Mouse (Mus musculus): ENCODE results near the gene Col9a2. TPM values are rescaled to one million over a fixed set of nuclear protein-coding genes. Genes with fewer than 3 reads are reported as not detected.

Col9a2 gene
- polyA plus RNA-seq (2015; fragmentation: Nextera tagmentation; extraction: Ambion mirVana), result 22.7 and 27.8 TPM in 2 replicates

GRCm38 (mm10) chr4:121039331-121040115, at the start of gene Col9a2:
Col9a2 (plus strand) TSS chr4:121039385.
- 3% methylated on average over 45 of the region's 46 CpGs for whole genome bisulfite sequencing
- H3K9me3 ChIP-seq, result no peaks in the 10 kb centered on the region

GRCm38 (mm10) chr4:120992284-120992683, 46.9 kb upstream of the Col9a2 start:
- Histone ChIP-seq H3K36me3 (no peaks in the 10 kb centered on the region), H3K9ac (no peak overlapping the region), H3K4me2 (no peak overlapping the region), H3K4me3 (no peak overlapping the region), H3K27ac (replicated peaks) (no peak overlapping the region), H3K9me3 (no peaks in the 10 kb centered on the region), H3K4me1 (replicated peaks) (no peaks in the 10 kb centered on the region; the same call in 1 of the 2 replicates), H3K27me3 (no peaks in the 10 kb centered on the region)
- WGBS, result 74% methylated on average over 2 of the region's 2 CpGs
- no peak for ATAC-seq (ENCODE audit: low FRiP score, low read depth)

More at GRCm38 (mm10) chr4:121039331-121040115, at the start of gene Col9a2:
- no peaks in the 10 kb centered on the region for H3K36me3 ChIP-seq
- H3K27ac ChIP-seq (replicated peaks), result peak within 1 kb of the TSS; percentile 35; the same call in 1 of the 2 replicates
- peak within 1 kb of the TSS; percentile 41 for H3K9ac ChIP-seq
- H3K4me1 ChIP-seq (replicated peaks), result peaks cover 23% of the 10 kb centered on the region
- peak within 1 kb of the TSS; percentile 42 for H3K4me3 ChIP-seq
- peaks cover 4% of the 10 kb centered on the region; the same call in 1 of the 2 replicates for H3K27me3 ChIP-seq
- peak; percentile 43; the same call in 1 of the 2 replicates for ATAC-seq (ENCODE audit: low FRiP score, low read depth)
- H3K4me2 ChIP-seq, result peak within 1 kb of the TSS; percentile 74

GRCm38 (mm10) chr4:120993025-120993424, 46.2 kb upstream of the Col9a2 start:
- WGBS, result 95% methylated on average over 1 of the region's 1 CpGs
- no peaks in the 10 kb centered on the region; the same call in 1 of the 2 replicates for H3K4me1 ChIP-seq (replicated peaks)
- H3K4me2 ChIP-seq, result no peak overlapping the region
- no peak for ATAC-seq (ENCODE audit: low FRiP score, low read depth)
- H3K27me3 ChIP-seq, result no peaks in the 10 kb centered on the region
- H3K36me3 ChIP-seq, result no peaks in the 10 kb centered on the region
- H3K9ac ChIP-seq, result no peak overlapping the region
- no peak overlapping the region for H3K27ac ChIP-seq (replicated peaks)
- no peaks in the 10 kb centered on the region for H3K9me3 ChIP-seq
- no peak overlapping the region for H3K4me3 ChIP-seq

GRCm38 (mm10) chr4:120995911-120996310, 43.3 kb upstream of the Col9a2 start:
- H3K27me3 ChIP-seq, result no peaks in the 10 kb centered on the region
- no peaks in the 10 kb centered on the region; the same call in 1 of the 2 replicates for H3K36me3 ChIP-seq
- no peak overlapping the region for H3K27ac ChIP-seq (replicated peaks)
- H3K4me1 ChIP-seq (replicated peaks), result peaks cover 4% of the 10 kb centered on the region; the same call in 1 of the 2 replicates
- H3K4me3 ChIP-seq, result no peak overlapping the region
- H3K4me2 ChIP-seq, result no peak overlapping the region
- WGBS, result 90% methylated on average over 1 of the region's 1 CpGs
- H3K9me3 ChIP-seq, result no peaks in the 10 kb centered on the region
- ATAC-seq (ENCODE audit: low FRiP score, low read depth), result no peak
- no peak overlapping the region for H3K9ac ChIP-seq

- Histone ChIP-seq H3K4me2 (no peak overlapping the region), H3K27me3 (no peaks in the 10 kb centered on the region), H3K4me3 (no peak overlapping the region), H3K36me3 (no peaks in the 10 kb centered on the region; the same call in 1 of the 2 replicates), H3K9me3 (no peaks in the 10 kb centered on the region), H3K9ac (no peak overlapping the region), H3K27ac (replicated peaks) (no peak overlapping the region), H3K4me1 (replicated peaks) (peaks cover 38% of the 10 kb centered on the region)
- WGBS, result 90% methylated on average over 2 of the region's 2 CpGs
- no peak for ATAC-seq (ENCODE audit: low FRiP score, low read depth)
These were observed 38.1 kb upstream of the Col9a2 start for GRCm38 (mm10) chr4:121001042-121001441.

GRCm38 (mm10) chr4:121001659-121002058, 37.5 kb upstream of the Col9a2 start:
- Histone ChIP-seq H3K4me1 (replicated peaks) (peaks cover 38% of the 10 kb centered on the region), H3K9me3 (no peaks in the 10 kb centered on the region), H3K36me3 (no peaks in the 10 kb centered on the region; the same call in 1 of the 2 replicates), H3K9ac (no peak overlapping the region), H3K4me3 (no peak overlapping the region), H3K27ac (replicated peaks) (peak overlapping the region; percentile 81), H3K27me3 (no peaks in the 10 kb centered on the region), H3K4me2 (no peak overlapping the region)
- WGBS, result 82% methylated on average over 1 of the region's 1 CpGs
- ATAC-seq (ENCODE audit: low FRiP score, low read depth), result no peak

GRCm38 (mm10) chr4:121002400-121003171, 36.6 kb upstream of the Col9a2 start:
- Histone ChIP-seq H3K36me3 (no peaks in the 10 kb centered on the region; the same call in 1 of the 2 replicates), H3K27me3 (no peaks in the 10 kb centered on the region), H3K9me3 (no peaks in the 10 kb centered on the region), H3K9ac (0 out of 2 replicates have a peak overlapping the region, but pooled peaks have one; percentile 7), H3K4me2 (peak overlapping the region; percentile 34), H3K27ac (replicated peaks) (peak overlapping the region; percentile 81), H3K4me1 (replicated peaks) (peaks cover 38% of the 10 kb centered on the region), H3K4me3 (no peak overlapping the region)
- WGBS, result 7% methylated on average over 8 of the region's 8 CpGs
- peak; percentile 69 for ATAC-seq (ENCODE audit: low FRiP score, low read depth)

GRCm38 (mm10) chr4:121003611-121004091, 35.5 kb upstream of the Col9a2 start:
- 10% methylated on average over 3 of the region's 3 CpGs for WGBS
- ATAC-seq (ENCODE audit: low FRiP score, low read depth), result peak; percentile 80
- Histone ChIP-seq H3K36me3 (no peaks in the 10 kb centered on the region; the same call in 1 of the 2 replicates), H3K27me3 (no peaks in the 10 kb centered on the region), H3K4me2 (peak overlapping the region; percentile 30), H3K9ac (no peak overlapping the region), H3K9me3 (no peaks in the 10 kb centered on the region), H3K4me1 (replicated peaks) (peaks cover 38% of the 10 kb centered on the region), H3K4me3 (no peak overlapping the region), H3K27ac (replicated peaks) (peak overlapping the region; percentile 82)

- Histone ChIP-seq H3K27me3 (no peaks in the 10 kb centered on the region), H3K4me3 (no peak overlapping the region), H3K4me2 (no peak overlapping the region), H3K9me3 (no peaks in the 10 kb centered on the region), H3K4me1 (replicated peaks) (peaks cover 41% of the 10 kb centered on the region), H3K36me3 (no peaks in the 10 kb centered on the region; the same call in 1 of the 2 replicates), H3K9ac (no peak overlapping the region), H3K27ac (replicated peaks) (no peak overlapping the region)
- ATAC-seq (ENCODE audit: low FRiP score, low read depth), result no peak
- 86% methylated on average over 4 of the region's 4 CpGs for WGBS
These were observed 34.5 kb upstream of the Col9a2 start for GRCm38 (mm10) chr4:121004679-121005078.

- H3K27me3 ChIP-seq, result no peaks in the 10 kb centered on the region
- H3K36me3 ChIP-seq, result no peaks in the 10 kb centered on the region
- ATAC-seq (ENCODE audit: low FRiP score, low read depth), result no peak
- peaks cover 35% of the 10 kb centered on the region for H3K4me1 ChIP-seq (replicated peaks)
- H3K9ac ChIP-seq, result no peak overlapping the region
- no peak overlapping the region for H3K27ac ChIP-seq (replicated peaks)
- no peak overlapping the region for H3K4me2 ChIP-seq
- H3K9me3 ChIP-seq, result no peaks in the 10 kb centered on the region
- no peak overlapping the region for H3K4me3 ChIP-seq
These were observed 32.2 kb upstream of the Col9a2 start for GRCm38 (mm10) chr4:121007006-121007405.

- no peaks in the 10 kb centered on the region for H3K27me3 ChIP-seq
- no peak for ATAC-seq (ENCODE audit: low FRiP score, low read depth)
- H3K4me2 ChIP-seq, result no peak overlapping the region
- peaks cover 24% of the 10 kb centered on the region for H3K4me1 ChIP-seq (replicated peaks)
- 84% methylated on average over 3 of the region's 3 CpGs for WGBS
- H3K4me3 ChIP-seq, result no peak overlapping the region
- no peak overlapping the region for H3K27ac ChIP-seq (replicated peaks)
- H3K9ac ChIP-seq, result no peak overlapping the region
- H3K36me3 ChIP-seq, result no peaks in the 10 kb centered on the region
- no peaks in the 10 kb centered on the region for H3K9me3 ChIP-seq
These were observed 31.0 kb upstream of the Col9a2 start for GRCm38 (mm10) chr4:121008071-121008745.

Measured in hindbrain, embryonic 15.5 days (tissue).